Mouse (Mus musculus): ENCODE measurements at regions not wholly inside any gene's neighbourhood (a gene's known extent, or its start where the extent isn't known, plus 50 kb on each side); places are given as distances from the start of the nearest gene placed in this dataset.
"Not testable (repeated sequence)": the region's sequence is repeated elsewhere in the genome, so short reads cannot be mapped to it uniquely, and the experiment has no call there.

GRCm38 (mm10) chr13:99739420-99739819, 161.5 kb downstream of the Cartpt start:
- peak; percentile 39 to 59 for DNase-seq (ENCODE audit: low spot score in 2 of 2)

DNA sequence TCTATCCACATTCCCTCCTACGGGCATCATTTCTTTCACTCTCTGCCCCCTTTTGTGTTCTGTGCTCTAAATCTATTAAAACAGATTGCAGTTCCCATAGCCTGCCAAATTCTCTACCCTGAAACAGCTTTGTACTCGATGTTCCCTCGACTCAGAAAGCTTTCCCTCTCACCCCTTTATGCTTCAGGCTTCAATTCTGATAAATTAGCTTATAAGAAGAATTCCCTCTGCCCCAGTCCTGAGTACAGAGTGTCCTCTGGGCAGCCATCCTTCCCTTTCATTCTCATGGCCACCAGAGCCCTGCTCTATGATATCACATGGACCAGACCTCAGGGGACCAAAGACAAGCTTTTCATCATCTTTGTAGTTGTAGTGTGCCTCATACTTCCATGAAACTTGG, 163.6 kb downstream of the Cartpt start:
- no peak for DNase-seq (ENCODE audit: low spot score in 2 of 2)

DNA sequence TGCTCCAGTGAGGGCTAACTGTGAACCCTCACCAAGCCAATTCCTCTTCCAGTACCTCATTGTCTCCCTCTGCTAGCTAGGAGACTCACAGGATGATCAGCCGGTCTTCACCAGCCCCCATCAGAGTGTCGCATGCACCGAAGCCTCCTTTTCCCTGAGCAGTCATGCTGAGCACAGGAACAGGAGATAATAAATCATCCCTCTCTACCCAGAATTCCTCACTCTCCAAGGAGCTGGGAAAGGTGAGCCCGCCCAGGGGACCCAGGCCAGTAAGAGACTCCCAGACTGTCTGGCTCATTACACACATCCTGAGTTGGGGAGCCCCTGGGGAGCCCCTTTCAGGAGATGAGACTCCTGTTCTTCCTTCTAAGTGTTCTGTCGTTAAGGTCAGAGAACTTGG, 171.7 kb downstream of the Cartpt start:
- DNase-seq (ENCODE audit: low spot score in 2 of 2): no peak

- DNase-seq (ENCODE audit: low spot score in 2 of 2): no peak
These were observed 176.6 kb downstream of the Cartpt start for GRCm38 (mm10) chr13:99724245-99724644.

GRCm38 (mm10) chr13:99723237-99723981, 177.5 kb downstream of the Cartpt start:
- no peak for DNase-seq (ENCODE audit: low spot score in 2 of 2)

DNA sequence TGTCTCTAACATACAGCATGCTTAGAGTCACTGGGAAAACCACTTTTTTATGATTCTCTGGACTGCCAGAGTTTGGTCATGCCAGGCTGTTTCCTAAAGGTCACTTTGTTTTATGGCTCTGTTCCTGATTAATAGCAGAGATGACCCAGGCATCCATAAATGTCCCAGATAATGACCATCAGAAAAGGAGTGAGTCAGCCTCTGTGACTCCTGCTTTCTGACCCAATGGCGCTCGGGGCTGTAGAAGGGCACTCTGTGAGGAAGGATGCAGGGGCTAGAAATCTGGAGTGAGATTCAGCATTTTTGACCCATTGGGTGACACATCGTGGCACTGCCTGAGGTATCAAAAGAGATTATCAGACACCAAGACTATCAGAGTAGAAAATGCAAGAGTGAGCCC, 180.3 kb downstream of the Cartpt start:
- DNase-seq (ENCODE audit: low spot score in 2 of 2): no peak

DNA sequence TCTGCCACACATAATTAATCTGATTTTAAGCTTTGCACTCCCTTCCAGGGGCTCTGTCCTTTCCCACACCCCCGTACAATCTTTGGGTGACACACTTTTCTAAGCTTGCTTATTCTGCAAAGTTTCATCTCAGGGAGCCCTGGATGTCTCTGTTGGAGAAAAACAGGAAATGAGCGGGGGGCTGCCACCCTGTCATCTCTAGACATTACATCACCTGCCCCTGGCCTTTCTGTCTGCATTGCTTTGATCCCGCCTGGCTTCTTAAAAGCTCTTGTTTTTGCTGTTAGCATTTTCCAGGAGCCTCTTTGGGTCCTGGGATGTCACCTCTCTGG, 180.2 kb upstream of the Map1b start:
- DNase-seq (ENCODE audit: low spot score in 2 of 2): no peak

GRCm38 (mm10) chr13:99695874-99696558, 179.7 kb upstream of the Map1b start:
- DNase-seq (ENCODE audit: low spot score in 2 of 2): no peak

DNA sequence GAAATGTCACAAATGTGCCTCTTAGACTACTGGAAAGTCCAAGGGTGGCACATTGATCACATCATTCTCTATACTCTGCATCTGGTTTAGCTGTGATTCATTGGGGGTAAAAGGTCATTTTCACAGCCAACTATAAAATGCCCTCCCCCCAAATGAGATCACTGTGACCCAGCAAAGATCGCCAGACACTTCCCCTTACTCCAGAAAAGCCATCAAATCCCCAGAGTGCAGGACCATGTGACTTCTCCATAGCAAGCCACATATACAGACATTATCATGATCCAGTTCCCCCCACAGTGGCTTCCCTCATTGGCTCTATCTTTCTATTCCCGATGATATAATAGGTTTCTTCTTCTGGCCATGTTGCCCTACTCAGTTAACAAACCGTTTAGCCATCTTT, 163.6 kb upstream of the Map1b start:
- DNase-seq (ENCODE audit: low spot score in 2 of 2): no peak

GRCm38 (mm10) chr13:99679430-99679829, 163.1 kb upstream of the Map1b start:
- DNase-seq (ENCODE audit: low spot score in 2 of 2): no peak

- no peak for DNase-seq (ENCODE audit: low spot score in 2 of 2)
These were observed 160.1 kb upstream of the Map1b start for GRCm38 (mm10) chr13:99676393-99676792.

GRCm38 (mm10) chr13:99675951-99676350, 159.6 kb upstream of the Map1b start:
- DNase-seq (ENCODE audit: low spot score in 2 of 2): peak in 1 of 2 experiments; percentile 44

DNA sequence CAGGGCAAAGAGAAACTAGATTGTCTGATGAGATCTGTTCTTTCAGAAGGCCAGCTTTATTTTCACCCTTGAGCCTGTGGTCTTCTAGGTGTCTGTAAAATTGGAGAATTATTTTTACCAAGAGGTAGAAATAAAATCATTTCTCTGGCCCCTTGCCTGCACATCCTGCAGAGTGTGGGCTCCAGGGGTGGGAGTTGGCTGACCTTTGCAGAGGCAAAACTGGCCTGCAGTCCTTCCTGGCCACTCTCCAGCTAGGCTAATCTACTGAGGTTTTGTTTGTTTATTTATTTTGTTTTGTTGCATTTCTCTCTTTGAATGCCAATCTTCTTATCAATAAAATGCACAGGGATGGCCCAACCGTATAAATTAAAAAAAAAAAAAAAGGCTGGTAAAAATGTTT, 156.4 kb upstream of the Map1b start:
- DNase-seq (ENCODE audit: low spot score in 2 of 2): no peak

DNA sequence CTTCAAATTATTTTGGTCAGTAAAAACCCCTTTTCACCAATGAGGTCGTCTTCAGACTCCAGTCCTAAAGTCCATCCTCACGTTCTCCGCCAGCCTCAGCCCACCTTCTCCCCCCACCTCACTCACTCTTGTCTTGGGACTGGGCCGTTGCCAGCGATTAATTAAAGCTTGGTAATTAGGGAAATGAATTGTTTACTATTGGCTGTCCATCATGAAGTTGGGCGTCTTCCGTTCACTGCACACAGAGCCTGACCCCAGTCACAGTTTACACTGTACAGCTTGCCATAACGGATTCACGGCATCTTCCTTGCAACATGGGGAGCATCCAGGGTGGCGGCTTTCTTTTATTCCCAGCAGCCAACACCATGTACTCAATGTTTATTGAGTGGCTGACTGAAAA, 155.4 kb upstream of the Map1b start:
- DNase-seq (ENCODE audit: low spot score in 2 of 2): no peak

DNA sequence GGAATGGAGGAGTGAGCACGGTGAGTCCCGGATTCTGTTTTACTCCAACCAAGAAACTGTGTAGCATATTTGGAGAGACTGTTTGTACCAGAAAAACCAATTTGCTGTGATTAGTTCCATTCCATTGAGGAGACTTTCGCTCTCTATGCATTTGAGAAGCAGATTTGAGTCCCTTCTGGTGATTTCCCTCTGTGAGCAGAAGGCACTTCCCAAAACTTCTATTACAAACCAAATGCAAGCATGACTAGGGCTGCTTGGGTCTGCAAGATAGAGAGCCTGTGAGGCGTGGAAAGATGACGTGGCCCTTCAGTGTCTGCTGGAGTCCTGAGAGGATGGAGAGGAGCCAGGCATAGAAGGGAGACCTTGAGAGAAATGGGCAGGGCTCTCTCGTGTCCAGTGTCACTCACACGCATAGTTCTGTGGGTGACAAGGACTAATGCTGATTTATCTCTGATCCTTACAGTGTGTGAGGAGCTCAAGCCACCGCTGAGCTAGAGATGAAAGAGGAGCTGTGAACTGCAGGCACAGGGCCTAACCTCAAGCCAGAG, 153.7 kb upstream of the Map1b start:
- DNase-seq (ENCODE audit: low spot score in 2 of 2): no peak

DNA sequence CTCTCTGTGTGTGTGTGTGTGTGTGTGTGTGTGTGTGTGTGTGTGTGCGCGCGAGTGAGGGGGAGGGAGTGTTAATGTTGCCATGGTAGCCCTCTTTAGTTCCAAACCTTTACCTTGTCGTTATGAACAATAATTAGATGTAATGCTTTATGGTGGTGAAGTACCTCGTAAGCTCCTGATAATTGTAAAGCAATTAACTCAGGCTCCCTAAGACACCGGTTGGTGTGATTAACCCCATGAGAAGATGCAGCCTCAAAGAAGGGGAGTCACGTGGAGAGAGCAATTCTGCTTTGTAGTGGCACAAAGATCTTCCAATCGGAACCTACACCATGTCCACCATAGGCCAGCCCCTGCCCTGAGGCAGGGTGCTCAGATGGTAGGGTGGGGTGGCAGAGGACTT, 152.3 kb upstream of the Map1b start:
- no peak for DNase-seq (ENCODE audit: low spot score in 2 of 2)

DNA sequence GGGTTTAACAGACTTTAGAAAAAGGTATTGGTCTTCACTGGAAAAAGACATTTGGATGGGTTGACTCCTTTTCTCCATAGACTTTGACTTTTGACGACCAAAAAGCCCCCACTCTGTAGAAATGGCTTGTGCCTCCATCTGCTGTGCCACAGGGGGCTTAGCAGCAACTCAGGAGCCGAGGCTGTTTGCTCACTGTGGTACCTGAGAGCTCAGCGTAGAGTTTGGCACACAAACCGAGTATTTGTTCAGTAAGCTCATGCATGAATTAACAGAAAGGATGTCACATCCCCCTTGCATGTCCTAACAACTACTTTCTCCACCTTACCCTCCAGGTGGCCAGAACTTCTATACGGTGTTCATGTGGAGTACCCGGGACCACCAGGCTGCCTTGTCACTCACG, 149.7 kb upstream of the Map1b start:
- DNase-seq (ENCODE audit: low spot score in 2 of 2): no peak

DNA sequence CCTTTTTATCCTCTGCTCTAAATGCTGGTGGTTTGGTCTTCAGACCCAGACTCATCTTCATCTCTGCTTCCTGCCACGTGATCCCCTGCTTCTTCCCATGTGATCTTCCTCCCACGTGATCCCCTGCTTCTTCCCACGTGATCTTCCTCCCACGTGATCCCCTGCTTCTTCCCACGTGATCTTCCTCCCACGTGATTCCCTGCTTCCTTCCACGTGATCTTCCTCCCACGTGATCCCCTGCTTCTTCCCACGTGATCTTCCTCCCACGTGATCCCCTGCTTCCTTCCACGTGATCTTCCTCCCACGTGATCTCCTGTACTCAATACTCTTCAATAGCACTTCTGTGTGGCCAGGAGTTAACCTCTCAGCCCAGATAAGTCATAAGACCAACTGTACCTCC, 147.1 kb upstream of the Map1b start:
- DNase-seq (ENCODE audit: low spot score in 2 of 2): not testable (repeated sequence)

GRCm38 (mm10) chr13:99647661-99648204, 131.4 kb upstream of the Map1b start:
- DNase-seq (ENCODE audit: low spot score in 2 of 2): no peak

DNA sequence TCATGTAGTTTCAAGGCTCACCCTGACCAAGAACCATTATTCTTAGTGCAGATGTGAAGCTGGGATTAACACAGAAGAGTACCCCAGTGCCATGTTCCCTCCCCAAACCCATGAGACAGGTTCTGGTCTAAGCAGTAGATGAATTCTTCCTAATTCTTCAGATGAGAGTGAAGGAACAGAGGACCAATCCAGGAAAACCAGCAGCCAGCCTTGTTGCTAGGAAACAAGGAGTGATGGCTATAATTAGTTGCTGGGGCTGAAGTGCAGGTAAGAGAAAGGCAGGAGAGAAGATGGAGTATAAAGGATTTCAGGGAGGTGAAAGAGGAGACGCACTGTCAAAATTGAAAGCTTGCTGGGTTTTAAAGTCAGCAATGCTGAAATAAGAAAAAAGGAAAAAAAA, 128.4 kb upstream of the Map1b start:
- DNase-seq (ENCODE audit: low spot score in 2 of 2): peak; percentile 26 to 34

- DNase-seq (ENCODE audit: low spot score in 2 of 2): no peak
These were observed 126.5 kb upstream of the Map1b start for GRCm38 (mm10) chr13:99642811-99643210.

DNA sequence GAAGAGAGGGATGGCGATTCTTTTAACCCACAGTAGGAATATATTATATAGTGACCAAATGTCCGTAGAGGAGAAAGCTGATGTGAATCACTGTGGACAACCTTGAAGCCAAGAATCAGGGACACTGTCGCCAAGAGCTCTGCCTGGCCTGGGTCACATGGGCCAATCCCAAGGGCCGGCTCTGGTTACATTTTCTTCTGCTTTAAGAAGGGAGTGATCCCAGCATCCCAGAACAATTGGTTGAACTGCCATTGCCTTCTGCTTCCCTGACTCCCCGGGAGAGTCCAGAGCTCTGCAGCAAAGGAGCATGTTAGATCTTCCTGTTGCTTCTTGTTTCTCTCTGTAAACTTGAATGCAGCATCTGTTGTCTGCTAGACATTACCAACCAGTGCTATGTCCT, 126.0 kb upstream of the Map1b start:
- no peak for DNase-seq (ENCODE audit: low spot score in 2 of 2)
